Mouse (Mus musculus): Measurements from ENCODE around the gene Cdipt. TPM values are rescaled to one million over a fixed set of nuclear protein-coding genes. Genes with fewer than 3 reads are reported as not detected.

Cdipt gene
- polyA plus RNA-seq, 1 experiment from 2014 or later: 92.4 TPM

- DNase-seq (ENCODE audit: low spot score) (no peak), ATAC-seq (no peak)
- H3K4me1 ChIP-seq (ENCODE audit: control insufficient read depth, insufficient read depth, low read length): no peaks in the 10 kb centered on the region
- H3K9me3 ChIP-seq (replicated peaks; ENCODE audit: control insufficient read depth, low read length): no peaks in the 10 kb centered on the region
- 83% methylated on average over 4 of the region's 4 CpGs for WGBS
- no peaks in the 10 kb centered on the region for H3K27me3 ChIP-seq (replicated peaks; ENCODE audit: control insufficient read depth, insufficient read depth, low read length)
- no peak overlapping the region for H3K4me2 ChIP-seq (ENCODE audit: low read length)
- no peak overlapping the region for H3K9ac ChIP-seq (ENCODE audit: low read length)
- no peaks in the 10 kb centered on the region for H3K36me3 ChIP-seq (ENCODE audit: control insufficient read depth, insufficient read depth, low read length)
- no peak overlapping the region for H3K4me3 ChIP-seq (ENCODE audit: low read depth, low read length)
- H3K27ac ChIP-seq (ENCODE audit: low read depth, low read length): no peak overlapping the region
Observed at GRCm38 (mm10) chr7:127004122-127004875, 28.6 kb downstream of the Cdipt start.

- H3K27ac ChIP-seq (ENCODE audit: low read depth, low read length): peak overlapping the region; percentile 88; the same call in 1 of the 2 replicates
- no peak overlapping the region for H3K4me2 ChIP-seq (ENCODE audit: low read length)
- no peaks in the 10 kb centered on the region for H3K4me1 ChIP-seq (ENCODE audit: control insufficient read depth, insufficient read depth, low read length)
- ATAC-seq (no peak), DNase-seq (ENCODE audit: low spot score) (no peak)
- H3K9ac ChIP-seq (ENCODE audit: low read length): no peak overlapping the region
- no peaks in the 10 kb centered on the region for H3K9me3 ChIP-seq (replicated peaks; ENCODE audit: control insufficient read depth, low read length)
- no peak overlapping the region for H3K4me3 ChIP-seq (ENCODE audit: low read depth, low read length)
- H3K27me3 ChIP-seq (replicated peaks; ENCODE audit: control insufficient read depth, insufficient read depth, low read length): no peaks in the 10 kb centered on the region
- 85% methylated on average over 6 of the region's 6 CpGs for WGBS
- peaks cover 3% of the 10 kb centered on the region; the same call in 1 of the 2 replicates for H3K36me3 ChIP-seq (ENCODE audit: control insufficient read depth, insufficient read depth, low read length)
Observed at GRCm38 (mm10) chr7:127007313-127008024, 31.8 kb downstream of the Cdipt start.

- peak overlapping the region; percentile 88 for H3K27ac ChIP-seq (ENCODE audit: low read depth, low read length)
- no peak overlapping the region for H3K9ac ChIP-seq (ENCODE audit: low read length)
- H3K9me3 ChIP-seq (replicated peaks; ENCODE audit: control insufficient read depth, low read length): no peaks in the 10 kb centered on the region
- DNase-seq (ENCODE audit: low spot score) (peak; percentile 84), ATAC-seq (peak; percentile 90)
- no peaks in the 10 kb centered on the region for H3K4me1 ChIP-seq (ENCODE audit: control insufficient read depth, insufficient read depth, low read length)
- peaks cover 13% of the 10 kb centered on the region for H3K36me3 ChIP-seq (ENCODE audit: control insufficient read depth, insufficient read depth, low read length)
- H3K27me3 ChIP-seq (replicated peaks; ENCODE audit: control insufficient read depth, insufficient read depth, low read length): no peaks in the 10 kb centered on the region
- H3K4me2 ChIP-seq (ENCODE audit: low read length): no peak overlapping the region
- 66% methylated on average over 9 of the region's 9 CpGs for WGBS
- H3K4me3 ChIP-seq (ENCODE audit: low read depth, low read length): no peak overlapping the region
Observed at GRCm38 (mm10) chr7:127008239-127009019, 32.7 kb downstream of the Cdipt start.

DNA sequence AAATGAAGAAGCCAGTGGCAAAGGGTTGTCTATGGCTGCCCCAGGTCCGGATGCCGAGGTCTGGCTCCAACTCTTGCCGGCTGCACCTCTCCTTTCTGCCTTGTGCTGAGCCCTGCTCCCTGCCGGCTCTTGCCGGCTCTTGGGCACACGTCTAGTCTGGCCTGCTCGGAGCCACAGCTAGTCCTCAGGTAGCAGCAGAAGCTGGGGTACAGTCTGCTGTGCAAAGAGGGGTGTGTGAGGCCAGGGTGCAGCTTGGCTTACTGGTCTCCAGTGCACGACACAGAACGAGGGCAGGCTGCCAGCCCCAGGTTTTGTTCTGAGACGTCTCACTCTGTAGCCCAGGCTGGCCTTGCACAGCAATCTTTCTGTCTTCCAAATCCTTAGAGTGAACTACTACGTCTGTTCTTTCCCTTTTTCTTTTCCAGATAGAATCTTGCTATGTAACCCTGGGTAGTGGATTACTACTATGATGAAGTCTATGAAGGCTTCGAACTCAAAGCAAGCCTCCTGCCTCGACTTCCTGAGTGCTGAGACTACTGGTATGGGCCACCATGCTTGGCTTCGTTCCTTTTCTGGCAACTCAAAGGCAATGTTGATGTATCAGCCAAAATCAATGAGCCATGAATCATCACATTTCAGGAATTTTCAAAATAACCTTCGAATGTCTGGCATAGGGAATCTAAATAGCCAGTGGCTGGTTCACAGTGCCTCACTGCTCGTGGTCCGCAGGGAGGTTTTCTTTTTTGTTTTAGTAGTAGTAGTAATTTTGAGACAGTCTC is 33.8 kb downstream of the Cdipt start:
- H3K9me3 ChIP-seq (replicated peaks; ENCODE audit: control insufficient read depth, low read length): no peaks in the 10 kb centered on the region
- no peak for ATAC-seq
- H3K9ac ChIP-seq (ENCODE audit: low read length): no peak overlapping the region
- H3K4me3 ChIP-seq (ENCODE audit: low read depth, low read length): no peak overlapping the region
- no peaks in the 10 kb centered on the region for H3K27me3 ChIP-seq (replicated peaks; ENCODE audit: control insufficient read depth, insufficient read depth, low read length)
- 80% methylated on average over 17 of the region's 17 CpGs for WGBS
- no peak for DNase-seq (ENCODE audit: low spot score)
- H3K4me2 ChIP-seq (ENCODE audit: low read length): no peak overlapping the region
- 0 out of 2 replicates have a peak, but pooled peaks cover 3% of the 10 kb centered on the region for H3K4me1 ChIP-seq (ENCODE audit: control insufficient read depth, insufficient read depth, low read length)
- H3K36me3 ChIP-seq (ENCODE audit: control insufficient read depth, insufficient read depth, low read length): peaks cover 23% of the 10 kb centered on the region
- H3K27ac ChIP-seq (ENCODE audit: low read depth, low read length): peak overlapping the region; percentile 88

GRCm38 (mm10) chr7:127011051-127011450 is 35.3 kb downstream of the Cdipt start:
- H3K4me1 ChIP-seq (ENCODE audit: control insufficient read depth, insufficient read depth, low read length): peaks cover 15% of the 10 kb centered on the region
- H3K27me3 ChIP-seq (replicated peaks; ENCODE audit: control insufficient read depth, insufficient read depth, low read length): no peaks in the 10 kb centered on the region
- no peak overlapping the region for H3K9ac ChIP-seq (ENCODE audit: low read length)
- peaks cover 38% of the 10 kb centered on the region for H3K36me3 ChIP-seq (ENCODE audit: control insufficient read depth, insufficient read depth, low read length)
- 96% methylated on average over 2 of the region's 2 CpGs for WGBS
- H3K27ac ChIP-seq (ENCODE audit: low read depth, low read length): no peak overlapping the region
- no peak for ATAC-seq
- DNase-seq (ENCODE audit: low spot score): no peak
- no peak overlapping the region for H3K4me3 ChIP-seq (ENCODE audit: low read depth, low read length)
- H3K4me2 ChIP-seq (ENCODE audit: low read length): no peak overlapping the region
- H3K9me3 ChIP-seq (replicated peaks; ENCODE audit: control insufficient read depth, low read length): no peaks in the 10 kb centered on the region

- WGBS: 75% methylated on average over 2 of the region's 2 CpGs
- no peak overlapping the region for H3K4me2 ChIP-seq (ENCODE audit: low read length)
- H3K9me3 ChIP-seq (replicated peaks; ENCODE audit: control insufficient read depth, low read length): no peaks in the 10 kb centered on the region
- ATAC-seq (no peak), DNase-seq (ENCODE audit: low spot score) (no peak)
- peaks cover 38% of the 10 kb centered on the region for H3K36me3 ChIP-seq (ENCODE audit: control insufficient read depth, insufficient read depth, low read length)
- no peaks in the 10 kb centered on the region for H3K27me3 ChIP-seq (replicated peaks; ENCODE audit: control insufficient read depth, insufficient read depth, low read length)
- no peak overlapping the region for H3K4me3 ChIP-seq (ENCODE audit: low read depth, low read length)
- H3K4me1 ChIP-seq (ENCODE audit: control insufficient read depth, insufficient read depth, low read length): peaks cover 16% of the 10 kb centered on the region
- no peak overlapping the region for H3K27ac ChIP-seq (ENCODE audit: low read depth, low read length)
- H3K9ac ChIP-seq (ENCODE audit: low read length): no peak overlapping the region
Observed at GRCm38 (mm10) chr7:127011717-127012116, 36.0 kb downstream of the Cdipt start.

- no peak overlapping the region for H3K4me2 ChIP-seq (ENCODE audit: low read length)
- H3K4me3 ChIP-seq (ENCODE audit: low read depth, low read length): no peak overlapping the region
- H3K36me3 ChIP-seq (ENCODE audit: control insufficient read depth, insufficient read depth, low read length): peaks cover 38% of the 10 kb centered on the region
- H3K27me3 ChIP-seq (replicated peaks; ENCODE audit: control insufficient read depth, insufficient read depth, low read length): no peaks in the 10 kb centered on the region
- H3K9ac ChIP-seq (ENCODE audit: low read length): no peak overlapping the region
- ATAC-seq: no peak
- no peak overlapping the region for H3K27ac ChIP-seq (ENCODE audit: low read depth, low read length)
- WGBS: 93% methylated on average over 6 of the region's 6 CpGs
- DNase-seq (ENCODE audit: low spot score): no peak
- H3K4me1 ChIP-seq (ENCODE audit: control insufficient read depth, insufficient read depth, low read length): peaks cover 16% of the 10 kb centered on the region
- no peaks in the 10 kb centered on the region for H3K9me3 ChIP-seq (replicated peaks; ENCODE audit: control insufficient read depth, low read length)
Observed at GRCm38 (mm10) chr7:127012374-127012773, 36.7 kb downstream of the Cdipt start.

- H3K9ac ChIP-seq (ENCODE audit: low read length): no peak overlapping the region
- no peak for ATAC-seq
- no peaks in the 10 kb centered on the region for H3K27me3 ChIP-seq (replicated peaks; ENCODE audit: control insufficient read depth, insufficient read depth, low read length)
- peaks cover 38% of the 10 kb centered on the region for H3K36me3 ChIP-seq (ENCODE audit: control insufficient read depth, insufficient read depth, low read length)
- no peak for DNase-seq (ENCODE audit: low spot score)
- no peak overlapping the region for H3K27ac ChIP-seq (ENCODE audit: low read depth, low read length)
- no peak overlapping the region for H3K4me2 ChIP-seq (ENCODE audit: low read length)
- H3K4me1 ChIP-seq (ENCODE audit: control insufficient read depth, insufficient read depth, low read length): peaks cover 19% of the 10 kb centered on the region
- H3K9me3 ChIP-seq (replicated peaks; ENCODE audit: control insufficient read depth, low read length): no peaks in the 10 kb centered on the region
- 96% methylated on average over 10 of the region's 10 CpGs for WGBS
- no peak overlapping the region for H3K4me3 ChIP-seq (ENCODE audit: low read depth, low read length)
Observed at GRCm38 (mm10) chr7:127012845-127013244, 37.1 kb downstream of the Cdipt start.
